Mouse (Mus musculus) hindbrain, embryonic 12.5 days (tissue): Measurements from ENCODE around the gene Srcap. TPM values are rescaled to one million over a fixed set of nuclear protein-coding genes. Genes with fewer than 3 reads are reported as not detected.
"Not testable (repeated sequence)": the region's sequence is repeated elsewhere in the genome, so short reads cannot be mapped to it uniquely, and the experiment has no call there.

Experiments
- ATAC-seq: fragments of 200-750 bp; cut with Nextera tagmentation; 2 replicates; pipeline ENCODE4 v1.8.0; 2017; ENCODE audit warnings: moderate TSS enrichment; ENCODE audit not compliant: low FRiP score
- H3K27ac ChIP-seq: fragments of 300-500 bp; sonication (generic); 2 replicates; pipeline ENCODE4 v1.5.1; 2016; ENCODE audit warnings: mild to moderate bottlenecking
- H3K27me3 ChIP-seq: fragments of 300-500 bp; sonication (generic); 2 replicates; pipeline ENCODE4 v1.6.1; 2016; ENCODE audit warnings: mild to moderate bottlenecking
- H3K36me3 ChIP-seq: fragments of 300-500 bp; sonication (generic); 2 replicates; pipeline ENCODE4 v1.6.1; 2016; ENCODE audit warnings: mild to moderate bottlenecking
- H3K4me1 ChIP-seq: fragments of 300-500 bp; sonication (generic); 2 replicates; pipeline ENCODE4 v1.6.1; 2016
- H3K4me2 ChIP-seq: fragments of 300-500 bp; sonication (generic); replicated peaks from 2 replicates; pipeline ENCODE4 v1.6.1; 2016; ENCODE audit warnings: mild to moderate bottlenecking
- H3K4me3 ChIP-seq: fragments of 300-500 bp; sonication (generic); 2 replicates; pipeline ENCODE4 v1.5.1; 2016; ENCODE audit warnings: mild to moderate bottlenecking
- H3K9ac ChIP-seq: fragments of 300-500 bp; sonication (generic); 2 replicates; pipeline ENCODE4 v1.6.1; 2016; ENCODE audit warnings: mild to moderate bottlenecking, moderate library complexity
- H3K9me3 ChIP-seq: fragments of 300-500 bp; sonication (generic); replicated peaks from 2 replicates; pipeline ENCODE4 v1.6.1; 2016; ENCODE audit warnings: mild to moderate bottlenecking
- WGBS: fragments of 180-500 bp; shearing (Covaris S2); methylation state at CpG from one replicate; pipeline ENCODE4 v1.1.7; 2016; 5-methylcytosine and 5-hydroxymethylcytosine counted together
- polyA plus RNA-seq: library from polyadenylated mRNA; unstranded; fragments of >200 nt; fragmentation: Nextera tagmentation; extraction: Ambion mirVana; gene quantifications from 2 replicates; pipeline ENCODE4 v1.2.1, GENCODE M21; 2016

The Srcap gene
- 90.8 and 96.2 TPM in 2 replicates for polyA plus RNA-seq

GRCm38 (mm10) chr7:127511808-127512230, at the start of gene Srcap:
Gene Srcap (plus strand): TSS chr7:127511983.
- peak within 1 kb of the TSS; percentile 88 for H3K9ac ChIP-seq
- no peaks in the 10 kb centered on the region for H3K27me3 ChIP-seq
- peak within 1 kb of the TSS; percentile 79 for H3K4me3 ChIP-seq
- H3K27ac ChIP-seq, result peak within 1 kb of the TSS; percentile 99
- H3K4me2 ChIP-seq, result peak within 1 kb of the TSS; percentile 64
- peak; percentile 98 for ATAC-seq
- peaks cover 20% of the 10 kb centered on the region for H3K36me3 ChIP-seq
- H3K4me1 ChIP-seq, result peaks cover 13% of the 10 kb centered on the region
- no peaks in the 10 kb centered on the region for H3K9me3 ChIP-seq
- WGBS, result under 1% methylated on average over 37 of the region's 37 CpGs

- 93% methylated on average over 3 of the region's 3 CpGs for WGBS
- H3K4me3 ChIP-seq, result no peak overlapping the region
Measured at GRCm38 (mm10) chr7:127465191-127465590, 46.6 kb upstream of the Srcap start.

GRCm38 (mm10) chr7:127465670-127466069, 46.1 kb upstream of the Srcap start:
- 100% methylated on average over 2 of the region's 2 CpGs for WGBS
- H3K36me3 ChIP-seq, result peaks cover 38% of the 10 kb centered on the region
- H3K9ac ChIP-seq, H3K9me3 ChIP-seq, H3K4me3 ChIP-seq, H3K4me1 ChIP-seq, ATAC-seq, H3K4me2 ChIP-seq, H3K27me3 ChIP-seq, H3K27ac ChIP-seq: not testable (repeated sequence)

More at GRCm38 (mm10) chr7:127465191-127465590, 46.6 kb upstream of the Srcap start:
- H3K4me2 ChIP-seq, result no peak overlapping the region
- no peak for ATAC-seq
- peaks cover 43% of the 10 kb centered on the region for H3K36me3 ChIP-seq
- no peak overlapping the region for H3K27ac ChIP-seq
- no peak overlapping the region for H3K9ac ChIP-seq
- peaks cover 7% of the 10 kb centered on the region for H3K4me1 ChIP-seq
- no peaks in the 10 kb centered on the region for H3K27me3 ChIP-seq
- no peaks in the 10 kb centered on the region for H3K9me3 ChIP-seq

- H3K4me2 ChIP-seq, result no peak overlapping the region
- H3K4me3 ChIP-seq, result no peak overlapping the region
- no peaks in the 10 kb centered on the region for H3K27me3 ChIP-seq
- H3K27ac ChIP-seq, result no peak overlapping the region
- peaks cover 35% of the 10 kb centered on the region for H3K36me3 ChIP-seq
- no peak for ATAC-seq
- no peaks in the 10 kb centered on the region for H3K9me3 ChIP-seq
- no peak overlapping the region for H3K9ac ChIP-seq
- 92% methylated on average over 4 of the region's 4 CpGs for WGBS
- peaks cover 7% of the 10 kb centered on the region for H3K4me1 ChIP-seq
Measured at GRCm38 (mm10) chr7:127466606-127467005, 45.2 kb upstream of the Srcap start.

GRCm38 (mm10) chr7:127470011-127470715, 41.6 kb upstream of the Srcap start:
- ATAC-seq, result peak; percentile 47
- Histone ChIP-seq H3K4me2 (peak overlapping the region; percentile 76), H3K4me3 (peak overlapping the region; percentile 89), H3K36me3 (peaks cover 41% of the 10 kb centered on the region), H3K27me3 (no peaks in the 10 kb centered on the region), H3K27ac (peak overlapping the region; percentile 98), H3K9ac (peak overlapping the region; percentile 71), H3K4me1 (peaks cover 17% of the 10 kb centered on the region), H3K9me3 (no peaks in the 10 kb centered on the region)
- 9% methylated on average over 10 of the region's 10 CpGs for WGBS

GRCm38 (mm10) chr7:127470743-127471645, 40.8 kb upstream of the Srcap start:
- H3K4me2 ChIP-seq, result peak overlapping the region; percentile 76
- no peaks in the 10 kb centered on the region for H3K9me3 ChIP-seq
- H3K4me3 ChIP-seq, result peak overlapping the region; percentile 89
- peak; percentile 94 for ATAC-seq
- H3K27ac ChIP-seq, result peak overlapping the region; percentile 98
- peaks cover 43% of the 10 kb centered on the region for H3K36me3 ChIP-seq
- under 1% methylated on average over 46 of the region's 46 CpGs for WGBS
- H3K27me3 ChIP-seq, result no peaks in the 10 kb centered on the region
- peaks cover 17% of the 10 kb centered on the region for H3K4me1 ChIP-seq
- peak overlapping the region; percentile 96 for H3K9ac ChIP-seq

- WGBS, result under 1% methylated on average over 24 of the region's 25 CpGs
- Histone ChIP-seq H3K4me1 (peaks cover 17% of the 10 kb centered on the region), H3K4me3 (peak overlapping the region; percentile 89), H3K27me3 (no peaks in the 10 kb centered on the region), H3K9me3 (no peaks in the 10 kb centered on the region), H3K36me3 (peaks cover 43% of the 10 kb centered on the region), H3K4me2 (peak overlapping the region; percentile 76), H3K27ac (peak overlapping the region; percentile 98), H3K9ac (peak overlapping the region; percentile 96)
- ATAC-seq, result peak; percentile 30
Measured at GRCm38 (mm10) chr7:127471646-127472010, 40.2 kb upstream of the Srcap start.

- peak overlapping the region; percentile 98 for H3K27ac ChIP-seq
- H3K4me2 ChIP-seq, result peak overlapping the region; percentile 76
- H3K4me3 ChIP-seq, result peak overlapping the region; percentile 89
- peaks cover 43% of the 10 kb centered on the region for H3K36me3 ChIP-seq
- peaks cover 20% of the 10 kb centered on the region for H3K4me1 ChIP-seq
- H3K27me3 ChIP-seq, result no peaks in the 10 kb centered on the region
- H3K9me3 ChIP-seq, result no peaks in the 10 kb centered on the region
- 2% methylated on average over 7 of the region's 7 CpGs for WGBS
- no peak for ATAC-seq
- peak overlapping the region; percentile 96 for H3K9ac ChIP-seq
Measured at GRCm38 (mm10) chr7:127472060-127472459, 39.7 kb upstream of the Srcap start.

GRCm38 (mm10) chr7:127473705-127474104, 38.1 kb upstream of the Srcap start:
- 76% methylated on average over 5 of the region's 5 CpGs for whole genome bisulfite sequencing
- no peaks in the 10 kb centered on the region for H3K9me3 ChIP-seq
- no peak overlapping the region for H3K9ac ChIP-seq
- no peak overlapping the region for H3K27ac ChIP-seq
- peaks cover 24% of the 10 kb centered on the region for H3K4me1 ChIP-seq
- H3K27me3 ChIP-seq, result no peaks in the 10 kb centered on the region
- ATAC-seq, result no peak
- no peak overlapping the region for H3K4me3 ChIP-seq
- no peak overlapping the region for H3K4me2 ChIP-seq
- H3K36me3 ChIP-seq, result peaks cover 37% of the 10 kb centered on the region

- peaks cover 37% of the 10 kb centered on the region for H3K36me3 ChIP-seq
- no peak overlapping the region for H3K27ac ChIP-seq
- WGBS, result 87% methylated on average over 6 of the region's 6 CpGs
- H3K4me1 ChIP-seq, result peaks cover 22% of the 10 kb centered on the region
- H3K4me2 ChIP-seq, result no peak overlapping the region
- no peak for ATAC-seq
- no peak overlapping the region for H3K4me3 ChIP-seq
- no peaks in the 10 kb centered on the region for H3K9me3 ChIP-seq
- no peaks in the 10 kb centered on the region for H3K27me3 ChIP-seq
- no peak overlapping the region for H3K9ac ChIP-seq
Measured at GRCm38 (mm10) chr7:127474378-127475070, 37.3 kb upstream of the Srcap start.

GRCm38 (mm10) chr7:127475186-127475740, 36.5 kb upstream of the Srcap start:
- peaks cover 27% of the 10 kb centered on the region for H3K4me1 ChIP-seq
- no peak overlapping the region for H3K4me2 ChIP-seq
- H3K9ac ChIP-seq, result no peak overlapping the region
- H3K27ac ChIP-seq, result no peak overlapping the region
- no peak for ATAC-seq
- H3K27me3 ChIP-seq, result no peaks in the 10 kb centered on the region
- no peak overlapping the region for H3K4me3 ChIP-seq
- no peaks in the 10 kb centered on the region for H3K9me3 ChIP-seq
- H3K36me3 ChIP-seq, result peaks cover 37% of the 10 kb centered on the region
- 96% methylated on average over 11 of the region's 11 CpGs for WGBS
